Mouse (Mus musculus) cortical plate, adult 2 months (tissue): ENCODE data around the gene Foxp1. TPM values are rescaled to one million over a fixed set of nuclear protein-coding genes. Genes with fewer than 3 reads are reported as not detected.

Experiments
- H3K27ac ChIP-seq: fragments of 200-500 bp; 2 replicates; pipeline ENCODE4 v1.5.1; 2012; ENCODE audit warnings: low read length, control low read depth, inconsistent platforms; ENCODE audit not compliant: insufficient read depth
- H3K4me1 ChIP-seq: fragments of 200-500 bp; 2 replicates; pipeline ENCODE4 v1.6.1; 2011; ENCODE audit warnings: low read length; ENCODE audit not compliant: control insufficient read depth, insufficient read depth
- H3K4me3 ChIP-seq: fragments of 200-500 bp; 2 replicates; pipeline ENCODE4 v1.5.1; 2011; ENCODE audit warnings: mild to moderate bottlenecking, low read length, control low read depth; ENCODE audit not compliant: insufficient read depth
- CTCF ChIP-seq: fragments of 200-500 bp; IDR thresholded peaks from 2 replicates; pipeline ENCODE4 v1.5.1; 2011; ENCODE audit warnings: mild to moderate bottlenecking, control low read depth, low read length; ENCODE audit not compliant: insufficient read depth; ENCODE audit errors: extremely low read depth
- POLR2A ChIP-seq: fragments of 200-500 bp; IDR thresholded peaks from 2 replicates; pipeline ENCODE4 v1.6.1; 2011; ENCODE audit warnings: mild to moderate bottlenecking, low read length, control low read depth; ENCODE audit not compliant: insufficient read depth; ENCODE audit errors: extremely low read depth
- polyA plus RNA-seq: library from polyadenylated mRNA; depleted of rRNA; stranded (reverse); fragments of >200 nt; gene quantifications from 2 replicates; pipeline ENCODE4 v1.2.3, GENCODE M21; 2012

Gene Foxp1
- polyA plus RNA-seq, 1 experiment, result 99.2 TPM

DNA sequence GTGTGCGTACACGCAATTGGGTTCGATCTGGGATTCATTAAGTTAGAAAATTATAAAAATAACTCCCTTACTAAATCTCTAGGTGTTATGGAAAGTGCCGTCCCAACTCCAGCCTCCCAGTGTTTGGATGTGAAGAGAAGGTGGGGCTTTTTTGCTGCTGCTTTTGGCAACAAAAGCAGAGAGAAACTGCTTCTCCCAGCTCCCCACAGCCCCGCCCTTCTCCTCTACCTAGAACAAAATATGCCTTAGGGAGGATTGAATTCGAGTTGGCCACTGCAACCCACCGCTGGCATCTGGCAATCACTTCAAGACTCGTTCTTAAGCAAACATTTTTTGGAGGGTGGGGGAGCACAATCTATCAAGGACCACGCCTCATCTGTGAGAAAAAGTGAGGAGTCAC lies 47.5 kb downstream of the Foxp1 start:
- no peaks in the 10 kb centered on the region for H3K4me1 ChIP-seq
- H3K27ac ChIP-seq, result no peak overlapping the region
- TF ChIP-seq CTCF (no peak), POLR2A (no peak)
- H3K4me3 ChIP-seq, result no peak overlapping the region

DNA sequence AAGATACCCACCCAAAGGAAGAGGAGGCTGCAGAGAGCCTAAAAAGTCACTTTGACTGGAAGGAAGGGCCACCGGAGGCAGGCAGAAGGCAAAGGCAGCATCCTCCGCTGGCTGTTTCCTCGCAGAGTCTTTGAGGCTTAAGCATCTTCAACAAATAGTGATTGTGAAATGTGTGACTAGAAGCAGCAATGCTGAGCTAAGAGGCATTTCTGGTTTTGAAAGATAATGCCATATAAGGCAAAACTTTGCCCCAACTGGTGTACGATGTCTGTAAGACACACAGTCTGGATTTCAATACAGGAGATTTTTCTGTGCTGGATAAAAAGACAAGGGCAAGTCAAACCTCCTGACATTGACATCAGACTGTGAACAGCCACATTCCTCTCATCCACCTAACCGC lies 51.6 kb downstream of the Foxp1 start:
- no peak for TF ChIP-seq POLR2A
- no peak for TF ChIP-seq CTCF
- Histone ChIP-seq H3K4me3 (no peak overlapping the region), H3K27ac (no peak overlapping the region), H3K4me1 (no peaks in the 10 kb centered on the region)

DNA sequence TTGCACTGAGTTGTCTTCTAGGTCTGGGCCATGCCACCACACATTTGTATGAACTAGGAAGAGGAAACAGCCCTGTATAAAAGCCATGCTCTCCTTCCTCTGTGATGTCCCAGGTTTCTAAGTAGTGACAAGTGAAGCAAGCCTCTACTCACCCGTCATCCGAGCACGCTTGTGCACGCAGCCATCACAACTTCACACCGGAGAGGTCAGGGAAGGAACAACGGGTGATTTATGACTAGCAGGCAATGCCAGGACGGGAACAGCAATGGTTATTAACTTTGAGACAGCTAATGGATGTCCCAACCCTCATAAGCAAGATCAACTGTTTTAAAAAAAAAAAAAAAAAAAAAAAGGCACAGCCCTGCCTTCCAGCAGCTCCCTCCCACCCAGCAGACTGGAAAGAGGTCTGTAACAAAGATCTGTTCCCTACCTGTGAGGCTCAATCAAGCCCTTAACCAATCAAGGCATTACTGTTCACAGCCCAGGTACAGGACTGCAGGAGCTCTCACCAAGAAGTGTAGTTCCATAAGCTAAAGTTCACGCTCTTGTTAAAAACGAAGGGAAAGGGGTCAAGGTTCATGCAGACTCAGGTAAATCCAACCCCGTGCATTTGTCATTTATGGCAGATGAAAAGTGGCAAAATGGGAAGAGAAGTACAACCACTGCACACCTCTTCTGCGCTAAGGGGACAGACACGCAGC lies 53.2 kb downstream of the Foxp1 start:
- TF ChIP-seq CTCF (no peak), POLR2A (no peak)
- Histone ChIP-seq H3K4me3 (no peak overlapping the region), H3K27ac (no peak overlapping the region), H3K4me1 (no peaks in the 10 kb centered on the region)

DNA sequence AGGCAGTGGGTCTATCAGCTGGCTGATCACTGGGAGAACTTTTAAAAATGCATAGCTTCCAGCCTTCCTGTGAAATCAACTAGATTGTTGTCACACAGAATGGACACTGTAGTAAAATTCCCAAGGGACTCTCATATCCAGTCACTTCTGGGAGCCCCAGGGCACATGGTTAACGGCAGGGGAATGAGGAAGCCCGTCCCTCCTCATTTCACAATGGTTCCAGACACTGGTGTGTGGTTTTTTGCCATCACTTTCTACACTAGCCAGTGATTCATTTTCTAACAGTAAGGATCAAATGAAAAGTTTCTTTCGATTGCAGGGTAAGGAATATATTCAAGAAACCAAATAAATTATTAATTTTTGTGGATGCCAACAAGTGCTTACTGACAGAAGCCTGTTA lies 54.7 kb downstream of the Foxp1 start:
- no peaks in the 10 kb centered on the region for H3K4me1 ChIP-seq
- H3K27ac ChIP-seq, result no peak overlapping the region
- TF ChIP-seq POLR2A (no peak), CTCF (no peak)
- no peak overlapping the region for H3K4me3 ChIP-seq

DNA sequence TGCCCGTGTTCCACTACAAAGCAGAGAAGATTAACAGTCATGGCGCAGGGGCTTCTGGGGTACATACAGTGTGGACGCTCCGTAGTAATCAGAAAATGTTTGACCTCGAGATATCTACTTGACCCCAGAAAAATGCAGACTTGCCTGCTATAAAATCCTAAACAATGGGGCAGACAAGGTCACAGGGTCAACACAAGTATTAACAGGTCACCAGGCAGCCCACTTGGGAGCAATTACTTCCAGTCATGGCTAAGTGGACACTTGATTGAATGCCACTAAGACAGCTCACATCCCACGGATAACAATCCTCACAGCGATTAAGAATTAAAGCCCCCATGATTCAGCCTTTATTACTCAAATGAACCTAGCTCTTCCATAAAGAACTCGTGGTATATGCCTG lies 55.4 kb downstream of the Foxp1 start:
- Histone ChIP-seq H3K4me3 (no peak overlapping the region), H3K27ac (peak overlapping the region; percentile 24; the same call in 1 of the 2 replicates), H3K4me1 (no peaks in the 10 kb centered on the region)
- no peak for TF ChIP-seq CTCF
- no peak for TF ChIP-seq POLR2A

DNA sequence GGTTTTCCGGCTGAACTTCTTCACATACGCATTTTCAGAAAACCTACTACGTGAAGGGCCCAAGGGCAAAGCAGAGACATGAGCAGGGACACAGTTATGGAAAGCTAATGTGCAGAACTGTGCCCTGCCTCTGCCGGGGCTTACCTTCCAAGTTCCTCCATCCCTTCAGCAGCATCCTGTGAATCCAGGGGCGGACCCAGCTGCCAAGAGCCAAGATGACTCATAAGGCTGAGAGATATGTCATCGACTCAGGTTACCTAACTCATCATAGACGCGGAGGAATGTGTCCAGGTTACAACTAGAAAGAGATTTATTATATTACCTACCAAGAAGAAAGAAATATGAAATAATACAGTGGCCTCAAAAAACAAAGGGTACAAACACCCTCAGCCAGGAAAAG lies 56.2 kb downstream of the Foxp1 start:
- Histone ChIP-seq H3K4me1 (no peaks in the 10 kb centered on the region), H3K27ac (no peak overlapping the region), H3K4me3 (no peak overlapping the region)
- TF ChIP-seq CTCF, result no peak
- TF ChIP-seq POLR2A, result no peak

DNA sequence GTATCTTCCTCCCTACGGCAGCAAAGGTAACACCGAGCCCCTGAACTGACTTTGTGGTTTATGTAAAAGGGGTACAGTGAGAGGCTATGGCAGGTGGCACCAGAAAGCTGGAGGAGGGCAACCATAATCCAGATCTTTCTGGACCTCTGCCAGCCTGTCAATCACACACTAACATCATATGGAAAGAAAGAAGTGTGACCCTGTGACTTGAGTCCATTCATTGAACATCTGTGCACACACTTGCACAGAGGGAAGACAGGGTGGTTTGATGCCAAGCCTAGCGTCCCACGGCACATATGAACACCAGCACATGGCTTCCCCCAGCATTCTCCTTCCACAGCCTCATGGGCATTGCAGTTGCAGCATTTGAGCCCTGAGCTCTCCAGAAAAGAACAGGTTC lies 58.1 kb downstream of the Foxp1 start:
- Histone ChIP-seq H3K4me3 (no peak overlapping the region), H3K27ac (no peak overlapping the region), H3K4me1 (no peaks in the 10 kb centered on the region)
- TF ChIP-seq CTCF (no peak), POLR2A (no peak)

DNA sequence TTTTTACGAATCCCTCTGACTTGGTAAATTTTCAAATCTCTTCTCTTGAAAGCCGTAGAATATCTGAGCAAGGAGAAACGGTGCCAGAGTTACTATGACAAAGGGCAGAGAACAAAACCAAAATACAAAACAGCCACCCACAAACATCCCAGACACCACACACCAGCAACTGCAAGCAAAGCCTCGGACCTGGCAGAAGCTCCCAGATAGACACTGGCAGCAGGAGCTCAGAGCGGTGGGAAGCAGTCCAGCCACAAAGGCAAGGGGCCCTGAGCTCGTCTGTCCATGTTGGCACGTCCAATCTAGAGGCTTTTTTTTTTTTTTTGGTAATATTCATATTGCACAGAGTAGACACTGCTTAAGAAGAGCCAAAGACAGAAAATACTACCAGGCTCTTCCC lies 58.6 kb downstream of the Foxp1 start:
- no peaks in the 10 kb centered on the region for H3K4me1 ChIP-seq
- no peak for TF ChIP-seq POLR2A
- no peak for TF ChIP-seq CTCF
- no peak overlapping the region for H3K4me3 ChIP-seq
- no peak overlapping the region for H3K27ac ChIP-seq

DNA sequence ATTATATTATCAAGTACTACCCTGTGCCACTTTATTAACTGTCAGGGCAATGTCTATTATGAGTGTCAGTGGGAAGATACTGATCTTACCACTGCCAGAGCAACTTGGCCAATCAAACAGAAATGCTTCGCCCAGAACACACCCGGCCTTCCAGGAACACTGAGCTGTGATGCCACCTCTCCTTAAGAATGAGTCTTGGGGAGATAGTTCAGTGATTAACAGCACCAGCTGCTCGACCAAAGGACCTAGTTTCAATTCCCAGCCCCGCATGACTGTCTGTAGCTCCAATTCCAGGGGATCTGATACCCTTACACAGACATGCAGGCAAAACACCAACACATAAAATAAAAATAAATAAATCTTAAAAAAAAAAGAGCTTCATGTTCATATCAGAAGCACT lies 63.7 kb downstream of the Foxp1 start:
- H3K4me3 ChIP-seq, result no peak overlapping the region
- H3K27ac ChIP-seq, result no peak overlapping the region
- TF ChIP-seq POLR2A (no peak), CTCF (no peak)
- H3K4me1 ChIP-seq, result no peaks in the 10 kb centered on the region

DNA sequence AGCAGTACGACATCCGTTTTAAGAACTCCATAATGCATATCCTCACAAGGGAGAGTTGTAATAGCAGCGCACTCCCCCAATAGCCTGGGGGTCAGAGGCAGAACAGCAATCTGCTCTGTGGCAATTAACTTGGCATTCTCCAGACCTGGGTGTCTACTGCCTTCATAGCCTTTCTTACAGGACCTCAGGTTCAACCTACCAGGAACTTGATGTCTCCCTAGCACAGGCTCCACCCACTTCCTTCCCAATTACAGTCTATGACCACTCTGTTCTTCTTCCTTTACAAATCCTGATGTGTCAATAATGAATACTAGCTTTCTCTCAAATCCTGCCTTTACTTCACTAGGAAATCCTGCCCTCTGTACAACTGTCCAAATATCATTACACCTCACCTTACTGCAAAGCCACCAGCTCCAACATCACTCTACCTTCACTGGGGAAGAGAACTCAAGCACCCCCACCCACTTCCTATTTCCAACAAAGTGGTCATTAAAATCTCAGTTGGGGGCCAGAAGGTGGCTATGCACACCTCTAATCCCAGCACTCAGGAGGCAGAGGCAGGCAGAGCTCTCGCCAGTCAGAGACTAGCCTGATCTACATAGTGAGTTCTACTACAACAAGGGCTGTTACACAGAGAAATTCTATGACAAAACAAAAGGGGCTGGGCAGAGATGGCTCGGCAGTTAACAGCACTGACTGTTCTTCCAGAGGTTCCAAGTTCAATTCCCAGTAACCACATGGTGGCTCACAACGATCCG lies 68.6 kb downstream of the Foxp1 start:
- Histone ChIP-seq H3K4me1 (no peaks in the 10 kb centered on the region), H3K27ac (no peak overlapping the region), H3K4me3 (no peak overlapping the region)
- no peak for TF ChIP-seq POLR2A
- TF ChIP-seq CTCF, result no peak
